Mouse (Mus musculus) CD4-positive, CD25-positive, alpha-beta regulatory T cell (primary cell): ENCODE data around the gene Tymp. TPM values are rescaled to one million over a fixed set of nuclear protein-coding genes. Genes with fewer than 3 reads are reported as not detected.

Experiments
- polyA plus RNA-seq: library from polyadenylated mRNA; unstranded; fragments of 100-300 nt; shearing (Covaris generic); gene quantifications from one replicate; pipeline ENCODE4 v1.2.1, GENCODE M21; 2017

Tymp gene
- polyA plus RNA-seq, result 2.2 TPM

GRCm38 (mm10) chr15:89376957-89377356 is at the start of gene Tymp:
Tymp (minus strand) TSS chr15:89377039.

DNA sequence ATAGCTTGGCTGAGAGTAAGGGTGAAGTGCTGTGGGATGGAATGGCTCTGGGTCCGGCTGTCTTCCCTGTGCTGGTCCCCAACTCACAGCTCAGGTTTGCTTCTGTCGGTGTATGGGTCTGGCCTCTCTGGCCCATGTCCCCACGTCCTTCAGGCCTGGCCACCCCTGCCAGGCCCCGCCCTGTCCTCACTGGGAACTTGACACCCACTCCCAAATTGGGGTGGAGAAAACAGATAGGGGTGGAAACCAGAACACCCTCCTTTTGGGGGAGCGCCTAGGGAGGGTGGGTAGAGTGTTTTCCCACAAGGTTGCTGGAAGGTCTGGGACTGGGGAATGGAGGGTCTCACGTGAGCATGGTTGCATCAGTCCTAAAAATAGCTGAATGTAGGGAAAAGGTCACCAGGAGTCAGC is 48.9 kb upstream of the Tymp start, which contains the start of gene Cpt1b:
Cpt1b (minus strand) TSS at position 153 of the 411 bp plus-strand sequence.

GRCm38 (mm10) chr15:89410118-89410517 is 33.3 kb upstream of the Tymp start, which contains the start of gene Syce3:
Syce3 (minus strand) TSS chr15:89410503.

GRCm38 (mm10) chr15:89384617-89385016 is 7.8 kb upstream of the Tymp start, which contains the start of gene Klhdc7b:
Klhdc7b (plus strand) TSS chr15:89384917.

GRCm38 (mm10) chr15:89378831-89379401 is 2.1 kb upstream of the Tymp start, which contains the start of gene Odf3b:
Odf3b (minus strand) TSS chr15:89379282.

GRCm38 (mm10) chr15:89373762-89374248 is 3.0 kb downstream of the Tymp start, which contains the start of gene Sco2:
Sco2 (minus strand) TSS chr15:89373846.

GRCm38 (mm10) chr15:89355241-89356187 is 21.3 kb downstream of the Tymp start, which contains the start of the genes Lmf2 and Ncaph2:
Lmf2 (minus strand) TSS chr15:89355659.
Ncaph2 (plus strand) TSS chr15:89355719.

GRCm38 (mm10) chr15:89334271-89334670 is 42.6 kb downstream of the Tymp start, which contains the start of gene Miox:
Miox (plus strand) TSS chr15:89334398.

DNA sequence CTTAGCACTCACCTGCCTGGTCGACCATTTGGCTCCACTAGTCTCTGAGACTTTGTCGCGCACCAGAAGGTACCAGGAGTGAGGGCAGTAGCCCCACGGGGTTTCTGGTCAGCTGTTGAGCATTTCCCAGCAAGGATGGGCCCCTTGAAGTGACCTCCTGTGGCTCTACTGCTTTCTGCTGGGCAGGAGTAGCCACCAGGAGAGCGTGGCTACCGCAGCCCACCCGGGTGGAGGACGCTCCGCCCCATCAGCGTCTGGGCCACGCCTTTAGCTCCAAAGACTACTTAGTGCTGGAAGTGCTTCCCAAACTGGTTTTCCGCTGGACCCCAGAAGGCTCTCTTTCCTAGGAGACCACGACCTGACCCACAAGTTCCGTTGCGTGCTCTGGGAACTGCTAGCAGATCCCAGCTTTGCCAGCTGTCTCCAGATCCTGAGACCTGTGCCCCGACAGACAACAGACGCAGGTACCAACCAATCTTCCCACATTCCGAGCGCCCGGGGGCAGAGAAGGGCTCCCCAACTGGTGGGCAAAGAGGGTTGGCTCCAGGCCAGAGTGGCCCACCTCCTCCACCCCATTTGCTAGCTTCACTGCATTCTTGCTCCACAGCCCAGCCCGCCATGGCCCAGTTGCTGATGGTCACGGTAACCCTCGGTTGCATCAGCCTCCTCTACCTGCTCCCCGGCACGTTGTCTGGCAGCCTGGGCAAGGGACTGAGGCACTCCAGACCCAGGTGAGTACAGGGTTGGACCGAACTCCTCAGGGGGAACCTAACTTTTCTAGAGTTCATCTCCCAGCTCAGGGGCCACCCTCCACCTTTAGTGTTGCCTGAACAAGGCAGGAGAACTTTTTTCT is 53.9 kb downstream of the Tymp start, which contains the start of gene Adm2:
Adm2 (plus strand) TSS at position 51 of the 853 bp plus-strand sequence.

Other genes starting within 250 kb of the Tymp start
- gene Hdac10, start 248.3 kb downstream of the Tymp start, polyA plus RNA-seq, result 79.2 TPM
- gene Mapk12, start 236.3 kb downstream of the Tymp start, polyA plus RNA-seq, result 9.8 TPM
- gene Mapk11, start 227.4 kb downstream of the Tymp start, polyA plus RNA-seq, result 83.5 TPM
- gene Plxnb2, start 196.3 kb downstream of the Tymp start, polyA plus RNA-seq, result 4.8 TPM
- 49.0 TPM for gene Dennd6b, start 180.5 kb downstream of the Tymp start, polyA plus RNA-seq
- gene Ppp6r2, start 165.5 kb downstream of the Tymp start, polyA plus RNA-seq, result 20.3 TPM
- gene Sbf1, start 61.7 kb downstream of the Tymp start, polyA plus RNA-seq, result 226 TPM
- gene Adm2, start 54.3 kb downstream of the Tymp start, polyA plus RNA-seq, result not detected
- not detected for gene Miox, start 42.6 kb downstream of the Tymp start, polyA plus RNA-seq
- gene Lmf2, start 21.4 kb downstream of the Tymp start, polyA plus RNA-seq, result 61.9 TPM
- 177 TPM for gene Ncaph2, start 21.3 kb downstream of the Tymp start, polyA plus RNA-seq
- gene Sco2, start 3.2 kb downstream of the Tymp start, polyA plus RNA-seq, result 13.1 TPM
- gene Odf3b, start 2.2 kb upstream of the Tymp start, polyA plus RNA-seq, result 1.4 TPM
- 0.08 TPM for gene Klhdc7b, start 7.9 kb upstream of the Tymp start, polyA plus RNA-seq
- not detected for gene Syce3, start 33.5 kb upstream of the Tymp start, polyA plus RNA-seq
- gene Cpt1b, start 48.8 kb upstream of the Tymp start, polyA plus RNA-seq, result 0.36 TPM
- gene C730034F03Rik, start 52.5 kb upstream of the Tymp start, polyA plus RNA-seq, result 6.5 TPM
- not detected for gene Gm44502, start 52.7 kb upstream of the Tymp start, polyA plus RNA-seq
- gene Chkb, start 52.9 kb upstream of the Tymp start, polyA plus RNA-seq, result 119 TPM
- gene Mapk8ip2, start 76.9 kb upstream of the Tymp start, polyA plus RNA-seq, result 0.19 TPM
- 23.2 TPM for gene Arsa, start 100.4 kb upstream of the Tymp start, polyA plus RNA-seq
- gene Shank3, start 122.6 kb upstream of the Tymp start, polyA plus RNA-seq, result not detected
- gene Acr, start 191.3 kb upstream of the Tymp start, polyA plus RNA-seq, result not detected
- 1.9 TPM for gene Rabl2, start 214.9 kb upstream of the Tymp start, polyA plus RNA-seq